Mouse (Mus musculus) hindbrain, embryonic 11.5 days (tissue): ENCODE results near the gene E130308A19Rik. TPM values are rescaled to one million over a fixed set of nuclear protein-coding genes. Genes with fewer than 3 reads are reported as not detected.
"Not testable (repeated sequence)": the region's sequence is repeated elsewhere in the genome, so short reads cannot be mapped to it uniquely, and the experiment has no call there.

Experiments used
- ATAC-seq: fragments of 200-750 bp; cut with Nextera tagmentation; 2 replicates; pipeline ENCODE4 v1.8.0; 2017; ENCODE audit warnings: mild to moderate bottlenecking, moderate TSS enrichment, moderate library complexity; ENCODE audit not compliant: low FRiP score
- DNase-seq: peaks from one replicate; pipeline ENCODE4 v3.0.0-alpha.2; 2015; ENCODE audit warnings: low spot score
- H3K27ac ChIP-seq: fragments of 300-500 bp; sonication (generic); 2 replicates; pipeline ENCODE4 v1.5.1; 2014; ENCODE audit warnings: mild to moderate bottlenecking, low read depth, low read length
- H3K27me3 ChIP-seq: fragments of 300-500 bp; sonication (generic); 2 replicates; pipeline ENCODE4 v1.6.1; 2014; ENCODE audit warnings: mild to moderate bottlenecking, low read length, moderate library complexity, mixed read lengths; ENCODE audit not compliant: control insufficient read depth, insufficient read depth
- H3K36me3 ChIP-seq: fragments of 300-500 bp; sonication (generic); 2 replicates; pipeline ENCODE4 v1.6.1; 2014; ENCODE audit warnings: mild to moderate bottlenecking, low read length, moderate library complexity, mixed read lengths; ENCODE audit not compliant: control insufficient read depth, insufficient read depth
- H3K4me1 ChIP-seq: fragments of 300-500 bp; sonication (generic); replicated peaks from 2 replicates; pipeline ENCODE4 v1.6.1; 2014; ENCODE audit warnings: low read length, mixed read lengths; ENCODE audit not compliant: control insufficient read depth, insufficient read depth
- H3K4me2 ChIP-seq: fragments of 300-500 bp; sonication (generic); replicated peaks from 2 replicates; pipeline ENCODE4 v1.6.1; 2014; ENCODE audit warnings: mild to moderate bottlenecking, low read depth, low read length
- H3K4me3 ChIP-seq: fragments of 300-500 bp; sonication (generic); 2 replicates; pipeline ENCODE4 v1.5.1; 2014; ENCODE audit warnings: low read depth, low read length
- H3K9ac ChIP-seq: fragments of 300-500 bp; sonication (generic); 2 replicates; pipeline ENCODE4 v1.6.1; 2014; ENCODE audit warnings: low read depth, low read length
- H3K9me3 ChIP-seq: fragments of 300-500 bp; sonication (generic); 2 replicates; pipeline ENCODE4 v1.6.1; 2016; ENCODE audit warnings: low read length; ENCODE audit not compliant: control insufficient read depth
- WGBS: fragments of 180-500 bp; shearing (Covaris S2); extraction: QIAGEN DNeasy Blood & Tissue Kit; methylation state at CpG from one replicate; pipeline ENCODE4 v1.1.7; 2014; 5-methylcytosine and 5-hydroxymethylcytosine counted together
- polyA plus RNA-seq: library from polyadenylated mRNA; unstranded; fragments of >200 nt; fragmentation: Nextera tagmentation; extraction: Ambion mirVana; gene quantifications from 2 replicates; pipeline ENCODE4 v1.2.1, GENCODE M21; 2014

Gene E130308A19Rik
- polyA plus RNA-seq, 1 experiment from 2014 or later: 56.6 TPM

GRCm38 (mm10) chr4:59785412-59785811, 159.4 kb downstream of the E130308A19Rik start:
- no peak overlapping the region for H3K4me2 ChIP-seq
- no peak for DNase-seq
- H3K27me3 ChIP-seq: no peaks in the 10 kb centered on the region
- no peaks in the 10 kb centered on the region for H3K4me1 ChIP-seq
- H3K27ac ChIP-seq: no peak overlapping the region
- no peak overlapping the region for H3K4me3 ChIP-seq
- no peak for ATAC-seq
- no peak overlapping the region for H3K9ac ChIP-seq
- no peaks in the 10 kb centered on the region for H3K36me3 ChIP-seq
- no peaks in the 10 kb centered on the region for H3K9me3 ChIP-seq
- 22% methylated on average over 2 of the region's 2 CpGs for WGBS

- H3K27me3 ChIP-seq: no peaks in the 10 kb centered on the region
- H3K9me3 ChIP-seq: no peaks in the 10 kb centered on the region
- under 1% methylated on average over 7 of the region's 7 CpGs for WGBS
- no peak overlapping the region for H3K4me2 ChIP-seq
- H3K4me3 ChIP-seq: no peak overlapping the region
- peak; percentile 88 for DNase-seq
- no peak for ATAC-seq
- H3K27ac ChIP-seq: no peak overlapping the region
- no peaks in the 10 kb centered on the region for H3K36me3 ChIP-seq
- no peak overlapping the region for H3K9ac ChIP-seq
- H3K4me1 ChIP-seq: no peaks in the 10 kb centered on the region
Observed at GRCm38 (mm10) chr4:59786661-59787060, 160.7 kb downstream of the E130308A19Rik start.

- Histone ChIP-seq H3K27ac (no peak overlapping the region), H3K4me1 (no peaks in the 10 kb centered on the region), H3K36me3 (no peaks in the 10 kb centered on the region), H3K9ac (no peak overlapping the region), H3K4me3 (no peak overlapping the region), H3K4me2 (no peak overlapping the region), H3K27me3 (no peaks in the 10 kb centered on the region), H3K9me3 (no peaks in the 10 kb centered on the region)
- no peak for DNase-seq
- no peak for ATAC-seq
- WGBS: 68% methylated on average over 6 of the region's 6 CpGs
Observed at GRCm38 (mm10) chr4:59787126-59787525, 161.1 kb downstream of the E130308A19Rik start.

- Histone ChIP-seq H3K27ac (no peak overlapping the region), H3K4me2 (no peak overlapping the region), H3K36me3 (no peaks in the 10 kb centered on the region), H3K4me1 (no peaks in the 10 kb centered on the region), H3K9ac (no peak overlapping the region), H3K4me3 (no peak overlapping the region), H3K9me3 (no peaks in the 10 kb centered on the region), H3K27me3 (no peaks in the 10 kb centered on the region)
- ATAC-seq (no peak), DNase-seq (no peak)
Observed at GRCm38 (mm10) chr4:59789015-59789414, 163.0 kb downstream of the E130308A19Rik start.

GRCm38 (mm10) chr4:59793626-59794025, 167.6 kb downstream of the E130308A19Rik start:
- not testable (repeated sequence) for H3K27ac ChIP-seq, H3K4me2 ChIP-seq, H3K4me1 ChIP-seq, H3K27me3 ChIP-seq, H3K4me3 ChIP-seq, H3K9ac ChIP-seq, H3K9me3 ChIP-seq, ATAC-seq, DNase-seq, H3K36me3 ChIP-seq
- 91% methylated on average over 2 of the region's 2 CpGs for WGBS

- H3K9me3 ChIP-seq: no peaks in the 10 kb centered on the region
- no peak overlapping the region for H3K4me3 ChIP-seq
- H3K9ac ChIP-seq: no peak overlapping the region
- no peaks in the 10 kb centered on the region for H3K36me3 ChIP-seq
- no peak overlapping the region for H3K27ac ChIP-seq
- 75% methylated on average over 2 of the region's 2 CpGs for WGBS
- H3K4me1 ChIP-seq: no peaks in the 10 kb centered on the region
- ATAC-seq (no peak), DNase-seq (no peak)
- H3K27me3 ChIP-seq: no peaks in the 10 kb centered on the region
- H3K4me2 ChIP-seq: no peak overlapping the region
Observed at GRCm38 (mm10) chr4:59794116-59794515, 168.1 kb downstream of the E130308A19Rik start.

GRCm38 (mm10) chr4:59795788-59796455, 169.9 kb downstream of the E130308A19Rik start:
- Histone ChIP-seq H3K36me3 (no peaks in the 10 kb centered on the region), H3K9ac (no peak overlapping the region), H3K27ac (no peak overlapping the region), H3K27me3 (no peaks in the 10 kb centered on the region), H3K4me2 (no peak overlapping the region), H3K4me3 (no peak overlapping the region), H3K4me1 (no peaks in the 10 kb centered on the region), H3K9me3 (no peaks in the 10 kb centered on the region)
- 83% methylated on average over 2 of the region's 2 CpGs for WGBS
- ATAC-seq: no peak
- no peak for DNase-seq

GRCm38 (mm10) chr4:59800181-59800580, 174.2 kb downstream of the E130308A19Rik start:
- H3K36me3 ChIP-seq: no peaks in the 10 kb centered on the region
- no peak overlapping the region for H3K4me3 ChIP-seq
- no peak overlapping the region for H3K27ac ChIP-seq
- H3K27me3 ChIP-seq: no peaks in the 10 kb centered on the region
- no peak for ATAC-seq
- no peak overlapping the region for H3K4me2 ChIP-seq
- no peak for DNase-seq
- H3K9ac ChIP-seq: no peak overlapping the region
- H3K9me3 ChIP-seq: no peaks in the 10 kb centered on the region
- no peaks in the 10 kb centered on the region for H3K4me1 ChIP-seq
- WGBS: 80% methylated on average over 5 of the region's 5 CpGs

- Histone ChIP-seq H3K27ac (no peak within 1 kb of the TSS), H3K36me3 (no peaks in the 10 kb centered on the region), H3K4me2 (no peak within 1 kb of the TSS), H3K4me3 (no peak within 1 kb of the TSS), H3K4me1 (no peaks in the 10 kb centered on the region), H3K27me3 (no peaks in the 10 kb centered on the region), H3K9ac (no peak within 1 kb of the TSS), H3K9me3 (no peaks in the 10 kb centered on the region)
- no peak for DNase-seq
- ATAC-seq: no peak
Observed at GRCm38 (mm10) chr4:59801489-59801888, 175.5 kb downstream of the E130308A19Rik start, which contains the start of gene Inip. Inip (minus strand) TSS chr4:59801589.
